Mouse (Mus musculus) cerebellum, postnatal 25 days (tissue): ENCODE results near the gene Rps18.
A peak's percentile ranks its signal among the peaks of the same experiment; 100 is the strongest.
"Not testable (repeated sequence)": the region's sequence is repeated elsewhere in the genome, so short reads cannot be mapped to it uniquely, and the experiment has no call there.

Source experiments
- DNase-seq, 2 experiments: peaks; one replicate each; pipeline ENCODE4 v3.0.0; 2021; ENCODE audit warnings: mixed read lengths in 2 of 2

Rps18 gene

DNA sequence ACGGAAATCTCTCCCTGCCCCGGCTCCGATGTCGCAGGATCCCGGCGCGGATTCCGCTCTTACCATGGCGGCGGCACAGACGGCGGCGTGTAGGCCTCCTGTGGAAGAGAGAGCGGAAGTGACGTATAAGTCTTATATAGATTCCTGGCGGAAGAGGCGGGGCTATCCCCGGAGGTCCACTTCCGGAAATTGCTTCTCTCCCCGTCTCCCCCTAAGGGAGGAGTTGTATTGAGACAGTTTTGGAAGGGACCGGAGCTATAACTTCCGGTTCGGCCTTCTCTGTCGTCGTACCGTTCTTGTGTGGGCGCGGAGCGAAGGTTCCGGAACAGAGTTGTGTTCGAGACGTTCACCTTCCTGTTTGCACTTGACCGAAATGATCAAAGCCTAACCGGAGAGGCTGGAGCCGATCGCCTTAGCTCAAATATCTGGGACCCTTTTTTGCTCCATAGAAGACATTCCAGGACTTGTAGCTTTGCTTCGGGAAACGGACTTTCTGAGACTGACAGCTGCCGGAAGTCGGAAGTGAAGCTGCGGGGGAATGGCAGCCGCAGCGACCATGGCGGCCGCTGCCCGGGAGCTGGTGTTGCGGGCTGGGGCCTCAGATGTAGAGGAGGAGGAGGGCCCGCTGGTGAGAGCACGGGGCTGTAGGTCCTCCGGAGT, at the start of gene Rps18, which contains the start of gene Vps52:
Gene Rps18 (minus strand): TSS at position 447 of the 660 bp plus-strand sequence.
Gene Vps52 (plus strand): TSS at position 258 of the 660 bp plus-strand sequence.
- peak; percentile 96 for DNase-seq

DNA sequence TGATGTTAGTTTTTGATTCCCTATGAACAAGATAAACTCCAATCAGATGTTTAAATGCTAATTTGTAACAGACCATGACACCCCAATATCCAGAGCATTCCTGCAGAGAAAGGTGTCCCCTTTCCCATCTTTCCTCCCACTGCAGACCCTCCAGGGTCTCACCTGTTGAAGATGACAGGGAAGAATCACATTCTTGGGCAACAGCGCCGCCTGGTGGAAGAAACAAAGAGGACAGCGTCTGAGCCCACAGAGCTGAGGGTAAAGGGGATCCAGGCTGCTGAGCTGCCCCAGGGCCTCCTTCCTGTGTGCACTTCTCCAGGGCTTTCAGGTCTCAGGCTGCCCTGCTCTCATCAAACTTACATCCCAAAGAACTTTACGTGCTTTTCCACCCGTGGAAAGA, 47.6 kb upstream of the Rps18 start:
- peak in 1 of 2 experiments; percentile 59 for DNase-seq

DNA sequence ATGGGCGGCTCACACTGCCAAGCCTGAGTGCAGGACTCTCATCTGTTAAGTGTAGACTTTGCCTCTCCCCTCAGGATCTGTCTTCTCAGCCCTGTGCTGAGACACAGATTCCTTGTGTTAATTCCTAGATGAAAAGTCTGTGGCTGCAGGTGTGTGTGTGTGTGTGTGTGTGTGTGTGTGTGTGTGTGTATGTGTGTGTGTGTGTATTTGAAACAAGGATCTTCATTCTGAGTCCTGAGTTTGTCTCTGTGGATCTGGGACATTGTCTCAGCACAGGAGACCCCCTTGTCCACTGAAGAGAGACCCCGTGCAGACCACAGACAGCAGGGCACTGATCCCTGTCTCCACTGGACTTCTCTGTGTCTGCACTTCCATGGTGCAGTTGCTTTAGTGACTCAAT, 45.0 kb upstream of the Rps18 start:
- not testable (repeated sequence) for DNase-seq

DNA sequence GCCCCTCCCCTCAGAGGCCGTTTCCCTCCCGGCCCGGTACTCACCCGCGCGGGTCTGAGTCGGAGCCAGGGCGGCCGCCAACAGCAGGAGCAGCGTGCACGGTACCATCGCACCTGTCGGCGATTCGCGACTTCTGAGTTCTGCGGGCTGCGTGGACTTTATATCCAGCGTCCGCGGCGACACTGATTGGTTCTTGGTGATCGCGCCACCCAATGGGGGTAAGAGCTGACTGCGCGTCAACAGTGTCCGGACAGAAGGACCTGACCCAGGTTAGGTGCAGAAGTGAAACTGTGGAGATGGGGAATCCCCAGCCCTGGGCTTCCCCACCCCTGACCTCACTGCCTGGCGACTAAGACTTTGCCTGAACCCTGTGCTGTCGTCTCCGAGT, 44.3 kb upstream of the Rps18 start, which contains the start of gene H2-K1:
Gene H2-K1 (minus strand): TSS at position 198 of the 388 bp plus-strand sequence.
- DNase-seq = peak; percentile 55 to 74

DNA sequence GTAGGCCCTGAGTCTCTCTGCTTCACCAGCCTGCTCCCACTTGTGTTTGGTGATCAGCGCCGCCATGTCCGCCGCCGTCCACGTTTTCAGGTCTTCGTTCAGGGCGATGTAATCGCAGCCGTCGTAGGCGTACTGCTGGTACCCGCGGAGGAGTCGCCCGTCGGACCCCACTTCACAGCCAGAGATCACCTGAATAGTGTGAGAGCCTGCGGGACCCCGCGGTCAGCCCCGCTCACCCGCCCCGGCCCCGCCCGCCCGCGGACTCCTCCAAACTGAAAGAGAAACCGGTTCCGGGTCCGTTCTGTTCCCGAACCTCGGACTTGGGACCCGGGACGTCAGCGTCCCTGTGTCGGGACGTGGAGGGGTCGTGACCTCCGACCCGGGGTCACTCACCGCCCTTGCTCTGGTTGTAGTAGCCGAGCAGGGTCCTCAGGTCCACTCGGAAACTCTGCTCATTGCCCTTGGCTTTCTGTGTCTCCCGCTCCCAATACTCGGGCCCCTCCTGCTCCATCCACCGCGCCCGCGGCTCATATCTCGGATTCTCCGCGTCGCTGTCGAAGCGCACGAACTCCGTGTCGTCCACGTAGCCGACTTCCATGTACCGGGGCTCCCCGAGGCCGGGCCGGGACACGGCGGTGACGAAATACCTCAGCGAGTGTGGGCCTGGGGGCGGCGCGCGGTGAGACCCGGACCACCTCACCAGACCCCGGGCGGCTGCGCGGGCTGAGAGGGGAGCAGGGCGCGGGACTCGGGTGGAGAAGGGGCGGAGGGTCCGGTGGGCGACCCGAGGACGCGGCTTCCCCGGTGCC, 43.7 kb upstream of the Rps18 start:
- no peak for DNase-seq

DNA sequence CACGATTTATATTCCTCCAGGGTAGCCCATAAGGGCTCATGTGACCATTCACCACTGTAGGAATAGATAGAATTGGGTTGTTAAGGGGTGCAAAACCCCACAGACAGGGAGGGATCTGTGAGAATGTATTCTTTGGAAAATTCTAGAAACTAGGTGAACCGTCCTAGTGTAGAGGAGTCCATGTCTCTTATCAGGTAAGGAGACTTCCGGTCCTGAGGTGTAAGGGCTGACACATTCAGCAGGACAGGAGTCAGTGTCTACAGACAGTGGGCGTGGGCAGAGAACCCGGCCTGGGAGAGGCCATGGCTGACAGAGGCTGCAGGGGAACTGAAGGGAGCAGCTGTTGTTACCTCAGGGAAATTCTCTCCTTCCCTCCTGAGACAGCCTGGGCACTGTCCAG, 42.9 kb upstream of the Rps18 start:
- not testable (repeated sequence) for DNase-seq

DNA sequence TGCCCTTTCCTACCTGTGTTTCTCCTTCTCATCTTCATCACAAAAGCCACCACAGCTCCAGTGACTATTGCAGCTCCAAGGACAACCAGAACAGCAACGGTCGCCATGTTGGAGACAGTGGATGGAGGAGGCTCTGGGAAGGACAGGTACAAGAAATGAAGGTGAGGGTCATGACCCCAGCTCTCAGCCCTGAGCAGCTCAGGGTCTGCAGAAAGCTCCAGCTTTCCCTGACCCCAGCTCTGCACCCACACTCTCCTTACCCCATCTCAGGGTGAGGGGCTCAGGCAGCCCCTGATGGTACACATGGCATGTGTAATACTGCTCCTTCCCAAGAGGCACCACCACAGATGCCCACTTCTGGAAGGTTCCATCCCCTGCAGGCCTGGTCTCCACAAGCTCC, 41.2 kb upstream of the Rps18 start:
- not testable (repeated sequence) for DNase-seq

DNA sequence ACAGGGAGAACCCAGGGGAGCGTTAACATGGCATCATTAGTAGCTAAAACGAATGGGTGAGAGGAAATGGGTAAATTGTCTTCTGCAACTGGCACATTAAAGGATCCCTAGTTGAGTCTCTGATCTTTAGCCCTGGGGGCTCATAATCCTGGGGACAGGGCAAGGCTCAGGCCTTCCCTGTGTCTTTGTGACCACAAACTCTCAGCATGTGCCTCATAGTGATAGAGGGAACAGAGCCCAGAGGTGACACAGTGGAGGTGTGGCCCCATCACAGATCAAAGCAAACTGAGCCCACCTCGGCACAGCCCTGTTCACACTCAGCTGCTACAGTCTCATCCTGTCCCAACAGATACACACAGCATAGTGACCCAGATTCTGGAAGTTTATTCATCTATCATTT, 39.9 kb upstream of the Rps18 start:
- no peak for DNase-seq

DNA sequence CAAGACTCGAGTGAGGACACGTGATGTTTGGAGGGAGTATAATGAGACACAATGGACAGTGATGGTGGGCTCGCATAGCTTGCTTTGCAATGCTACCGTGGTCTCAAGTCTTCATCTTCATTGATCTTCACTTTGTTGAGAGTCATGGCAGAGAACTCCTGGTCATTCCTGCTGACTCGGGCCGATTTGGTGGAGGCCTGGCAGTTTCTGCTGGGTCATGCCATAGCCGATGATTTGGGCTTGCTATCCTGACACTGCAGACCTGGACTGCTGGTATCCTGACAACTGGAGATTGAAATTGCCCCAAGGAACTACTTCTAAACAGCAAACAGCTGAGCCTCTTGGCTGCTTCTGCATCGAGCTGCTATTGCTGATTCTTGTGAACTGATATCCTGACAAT, 39.2 kb upstream of the Rps18 start:
- DNase-seq = no peak

DNA sequence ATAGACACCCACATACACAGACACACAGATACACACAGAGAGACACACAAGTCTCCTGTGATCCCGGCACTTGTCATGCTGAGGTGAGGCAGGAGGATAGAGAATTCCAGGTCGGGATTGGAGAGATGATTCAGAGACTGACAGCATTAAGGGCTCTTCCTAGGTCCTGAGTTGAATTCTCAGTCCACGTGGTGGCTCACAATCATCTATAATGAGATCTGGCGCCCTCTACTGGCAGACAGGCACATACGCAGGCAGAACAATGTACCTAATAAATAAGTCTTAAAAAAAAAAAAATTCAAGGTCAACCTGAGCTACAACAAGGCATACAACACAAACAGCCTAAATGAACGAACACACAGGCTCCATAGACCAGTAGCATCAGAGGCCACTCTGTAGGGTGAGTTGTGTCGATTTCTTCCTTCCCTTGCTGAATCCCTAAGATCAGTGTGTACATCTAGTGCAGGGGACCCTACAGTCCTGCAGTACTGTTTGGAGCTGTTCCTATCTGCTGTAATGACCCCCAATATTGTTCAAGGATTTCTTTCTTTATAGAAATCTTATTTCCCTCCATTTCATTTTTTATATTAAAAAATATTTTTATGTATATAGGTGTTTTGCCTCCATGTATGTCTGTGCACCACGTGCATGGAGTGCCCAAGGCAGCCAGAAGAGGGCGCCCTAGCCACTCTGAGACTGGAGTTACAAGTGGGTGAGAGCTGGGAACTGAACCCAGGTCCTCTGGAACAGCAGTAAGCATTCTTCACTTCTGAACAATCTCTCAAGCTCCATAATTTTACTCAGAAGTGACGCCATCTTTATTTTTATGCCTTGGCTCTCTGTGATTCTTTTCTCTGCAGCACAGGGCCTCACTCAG, 36.2 kb upstream of the Rps18 start:
- DNase-seq = peak; percentile 45 to 72

DNA sequence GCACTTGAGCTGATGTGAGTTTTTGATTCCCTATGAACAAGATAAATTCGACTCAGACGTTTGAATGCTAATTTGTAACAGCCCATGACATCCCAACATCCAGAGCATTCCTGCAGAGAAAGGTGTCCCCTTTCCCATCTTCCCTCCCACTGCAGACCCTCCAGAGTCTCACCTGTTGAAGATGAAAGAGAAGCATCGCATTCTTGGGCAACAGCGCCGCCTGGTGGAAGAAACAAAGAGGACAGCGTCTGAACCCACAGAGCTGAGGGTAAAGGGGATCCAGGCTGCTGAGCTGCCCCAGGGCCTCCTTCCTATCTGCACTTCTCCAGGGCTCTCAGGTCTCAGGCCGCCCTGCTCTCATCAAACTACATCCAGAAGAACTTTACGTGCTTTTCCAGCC, 26.3 kb upstream of the Rps18 start:
- DNase-seq = peak; percentile 77 to 86

DNA sequence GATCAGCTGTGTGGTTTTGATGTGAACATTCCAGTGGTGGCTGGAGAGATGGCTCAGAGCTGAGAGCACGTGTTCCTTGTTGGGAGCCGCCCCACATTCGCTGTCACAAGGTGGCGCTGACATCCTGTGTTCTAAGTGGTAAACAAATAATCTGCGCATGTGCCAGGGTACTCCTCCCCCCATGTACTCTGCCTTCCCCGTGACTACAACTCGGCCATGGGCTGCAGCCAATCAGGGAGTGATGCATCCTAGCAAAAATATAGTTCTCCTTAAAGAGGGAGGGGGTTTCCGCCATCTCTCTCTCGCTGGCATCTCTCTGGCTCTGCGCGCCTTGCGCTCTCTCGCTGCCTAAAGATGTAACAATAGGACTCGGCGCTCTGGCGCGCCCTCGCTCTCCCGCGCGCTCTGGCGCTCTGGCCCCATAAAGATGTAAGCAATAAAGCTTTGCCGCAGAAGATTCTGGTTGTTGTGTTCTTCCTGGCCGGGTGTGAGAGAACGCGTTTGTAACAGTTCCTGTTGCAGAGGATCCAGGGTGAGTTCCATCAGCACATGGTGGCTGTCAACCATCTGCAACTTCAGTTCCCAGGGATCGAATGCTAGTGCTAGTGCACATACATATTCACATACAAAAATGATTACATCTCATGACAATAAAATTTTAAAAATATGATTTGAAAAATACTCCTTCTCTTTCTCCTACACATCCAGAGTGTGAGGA, 25.6 kb upstream of the Rps18 start:
- DNase-seq = peak; percentile 86 to 90

DNA sequence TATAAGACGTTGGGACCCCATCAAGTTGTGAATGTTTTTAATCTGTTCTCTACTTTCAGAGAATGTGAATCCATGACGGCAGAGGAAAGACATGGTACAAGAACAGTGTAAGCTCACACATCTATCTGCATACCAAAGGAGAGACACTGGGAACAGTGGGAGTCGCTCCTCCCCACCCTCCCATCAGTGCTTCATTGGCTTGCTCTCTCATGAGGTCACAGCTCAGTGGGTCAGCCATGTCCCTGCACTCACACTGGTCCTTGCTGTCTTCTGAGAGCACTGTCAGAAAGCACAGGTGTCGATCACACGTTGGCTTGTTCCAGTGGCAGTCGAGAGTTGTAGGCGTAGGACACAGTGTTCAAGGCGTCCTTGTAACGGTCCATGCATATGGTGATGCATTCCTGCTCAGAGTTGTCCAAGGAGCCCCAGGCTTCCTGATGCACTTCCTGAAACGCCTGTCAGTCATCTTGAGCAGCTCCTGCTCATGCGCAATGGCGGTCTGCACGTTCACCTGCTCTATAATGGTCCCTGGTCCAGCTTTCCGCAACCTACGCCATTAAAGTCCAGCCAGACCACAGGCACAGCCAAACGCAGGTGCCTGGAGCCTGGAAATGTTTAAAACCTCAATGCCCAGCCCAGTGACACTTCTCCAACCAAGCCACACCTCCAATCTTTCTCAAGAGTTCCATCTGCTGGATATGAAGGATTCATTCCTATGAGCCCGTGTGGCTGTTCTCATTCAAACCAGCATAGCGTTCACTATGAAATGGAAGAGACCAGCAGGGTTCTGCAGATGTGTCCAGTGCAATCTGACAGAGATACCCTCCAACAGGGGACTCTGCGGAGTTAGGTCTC, 24.6 kb upstream of the Rps18 start:
- DNase-seq = no peak

DNA sequence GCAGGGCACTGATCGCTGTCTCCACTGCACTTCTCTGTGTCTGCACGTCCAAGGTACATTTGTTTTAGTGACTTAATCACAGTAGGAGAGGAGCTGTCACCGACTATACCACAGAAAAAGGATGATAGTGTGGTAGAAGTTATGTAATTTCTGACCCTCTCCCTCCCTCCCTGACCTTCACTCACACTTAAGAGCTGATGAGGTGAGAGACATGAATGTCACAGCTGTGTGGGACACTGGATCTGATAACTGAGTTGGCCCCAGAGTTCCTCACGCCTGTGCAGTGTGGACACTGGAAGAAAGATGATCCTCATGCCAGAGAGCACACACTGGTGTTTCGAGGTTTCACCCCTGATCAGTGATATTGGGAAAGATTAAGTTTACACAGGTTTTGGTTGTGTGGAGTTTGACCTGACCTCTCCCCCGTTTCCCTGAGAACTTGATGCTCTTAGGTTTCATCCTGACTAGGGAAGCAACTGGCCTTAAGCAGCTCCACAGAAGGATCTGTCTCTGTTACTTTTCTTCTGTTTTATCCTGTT, 23.8 kb upstream of the Rps18 start:
- no peak for DNase-seq

DNA sequence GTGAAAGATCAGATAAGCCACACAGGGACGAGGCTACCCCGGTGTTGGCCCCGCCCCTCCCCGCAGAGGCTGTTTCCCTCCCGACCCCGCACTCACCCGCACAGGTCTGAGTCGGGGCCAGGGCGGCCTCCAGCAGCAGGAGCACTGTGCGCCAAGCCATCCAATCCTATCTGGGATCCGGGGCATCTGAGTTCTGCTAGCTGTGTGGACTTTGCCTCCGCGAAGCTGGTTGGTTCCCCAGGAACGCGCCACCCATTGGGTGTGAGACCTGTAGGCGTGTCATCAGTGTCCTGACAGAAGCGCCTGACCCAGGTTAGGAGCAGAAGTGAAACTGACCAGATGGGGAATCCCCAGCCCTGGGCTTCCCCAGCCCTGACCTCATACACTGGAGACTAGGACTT, 22.8 kb upstream of the Rps18 start:
- peak; percentile 77 to 82 for DNase-seq

DNA sequence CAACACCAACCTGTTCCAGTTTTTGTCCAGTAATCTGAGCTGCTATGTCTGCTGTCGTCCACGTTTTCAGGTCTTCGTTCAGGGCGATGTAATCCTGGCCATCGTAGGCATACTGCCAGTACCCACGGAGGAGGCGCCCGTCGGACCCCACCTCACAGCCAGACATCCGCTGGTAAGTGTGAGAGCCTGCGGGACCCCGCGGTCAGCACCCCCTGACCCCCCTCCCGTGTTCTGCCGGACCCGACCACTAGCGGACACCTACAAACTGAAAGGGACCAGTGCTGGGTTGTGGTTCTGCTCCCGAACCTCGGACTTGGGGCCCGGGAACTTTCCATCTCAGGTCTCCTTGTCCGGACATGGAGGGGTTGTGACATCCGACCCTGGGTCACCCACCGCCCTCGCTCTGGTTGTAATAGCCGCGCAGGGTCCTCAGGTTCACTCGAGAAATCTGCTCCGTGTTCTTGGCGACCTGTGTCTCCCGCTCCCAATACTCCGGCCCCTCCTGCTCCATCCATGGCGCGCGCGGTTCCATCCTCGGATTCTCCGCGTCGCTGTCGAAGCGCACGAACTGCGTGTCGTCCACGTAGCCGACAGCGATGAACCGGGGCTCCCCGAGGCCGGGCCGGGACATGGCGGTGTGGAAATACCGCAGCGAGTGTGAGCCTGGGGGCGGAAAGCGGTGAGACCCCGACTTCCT, 22.2 kb upstream of the Rps18 start:
- peak in 1 of 2 experiments; percentile 35 for DNase-seq

DNA sequence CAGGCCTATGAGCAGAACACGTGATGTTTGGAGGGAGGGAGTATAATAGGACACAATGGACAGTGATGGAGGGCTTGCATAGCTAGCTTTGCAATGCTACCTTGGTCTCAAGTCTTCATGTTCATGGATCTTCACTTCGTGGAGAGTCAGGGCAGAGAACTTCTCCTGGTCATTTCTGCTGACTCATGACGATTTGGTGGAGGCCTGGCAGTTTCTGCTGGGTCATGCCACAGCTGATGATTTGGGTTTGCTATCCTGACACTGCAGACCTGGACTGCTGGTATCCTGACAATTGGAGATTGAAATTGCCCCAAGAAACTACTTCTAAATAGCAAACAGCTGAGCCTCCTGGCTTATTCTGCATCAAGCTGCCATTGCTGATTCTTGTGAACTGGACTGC, 17.8 kb upstream of the Rps18 start:
- DNase-seq = no peak

DNA sequence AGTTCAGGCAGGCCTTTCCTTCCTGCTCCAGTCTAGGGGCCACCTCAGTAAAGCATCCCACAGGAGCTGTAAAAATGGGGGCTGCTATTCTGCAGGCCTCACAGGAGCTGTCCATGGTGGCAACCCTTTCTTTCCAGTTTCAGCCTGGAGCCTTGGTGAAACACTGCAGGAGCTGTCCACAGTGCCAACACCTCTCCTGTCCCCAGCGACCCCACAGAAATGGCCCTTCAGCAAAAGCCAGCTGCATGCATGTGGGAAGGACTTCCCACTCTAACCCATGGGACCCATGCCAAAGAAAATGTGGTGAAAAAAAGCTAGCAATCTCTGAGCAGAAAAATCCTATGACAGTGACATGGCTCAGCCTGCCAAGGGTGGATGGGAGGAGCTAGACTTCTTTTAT, 16.9 kb upstream of the Rps18 start:
- no peak for DNase-seq

DNA sequence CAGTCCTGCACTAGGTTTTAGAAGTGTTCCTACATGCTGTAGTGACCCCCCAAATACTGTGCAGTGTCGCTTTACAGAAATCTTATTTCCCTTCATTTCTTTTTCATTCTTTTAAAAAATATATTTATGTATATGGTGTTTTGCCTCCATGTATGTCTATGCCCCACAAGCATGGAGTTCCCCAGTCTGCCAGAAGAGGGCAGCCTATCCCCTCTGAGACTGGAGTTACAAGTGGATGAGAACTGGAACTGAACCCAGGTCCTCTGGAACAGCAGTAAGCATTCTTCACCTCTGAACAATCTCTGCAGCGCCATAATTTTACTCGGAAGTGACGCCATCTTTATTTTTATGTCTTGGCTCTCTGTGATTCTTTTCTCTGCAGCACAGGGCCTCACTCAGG, 13.6 kb upstream of the Rps18 start:
- no peak for DNase-seq

DNA sequence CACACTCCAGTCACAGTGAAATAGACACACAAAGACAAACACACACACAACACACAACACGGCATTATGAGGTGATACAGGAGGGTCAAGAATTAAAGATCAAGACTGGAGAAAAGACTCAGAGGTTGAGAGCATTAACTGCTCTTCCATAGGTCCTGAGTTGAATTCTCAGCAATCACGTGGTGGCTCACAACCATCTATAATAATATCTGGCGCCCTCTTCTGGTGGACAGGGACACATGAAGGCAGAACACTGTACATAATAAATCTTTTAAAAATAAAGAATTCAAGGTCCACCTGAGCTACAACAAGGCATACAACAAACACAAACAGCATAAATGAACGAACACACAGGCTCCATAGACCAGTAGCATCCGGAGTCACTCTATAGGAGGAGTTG, 13.1 kb upstream of the Rps18 start:
- DNase-seq = no peak

DNA sequence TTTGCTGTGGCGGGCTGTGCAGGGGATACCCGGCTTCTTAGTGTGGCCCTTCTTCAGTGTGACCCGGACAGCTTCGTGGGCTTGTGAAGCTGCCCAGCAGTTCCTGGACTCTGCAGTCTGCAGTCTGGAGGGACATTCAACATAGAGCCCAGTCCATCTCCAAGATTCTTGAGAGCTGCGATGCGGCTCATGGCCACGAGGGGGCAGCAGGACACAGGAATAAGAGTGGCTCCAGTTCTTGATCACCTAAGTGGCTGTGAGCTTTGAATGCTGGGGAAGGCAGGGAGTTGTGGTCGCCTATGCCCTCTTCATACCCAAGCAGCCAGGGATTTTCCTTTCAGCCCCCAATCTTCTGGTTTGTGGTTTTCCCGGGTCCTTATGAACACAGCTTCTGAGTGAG, 12.7 kb upstream of the Rps18 start:
- peak; percentile 85 to 88 for DNase-seq
